Mouse (Mus musculus) heart, postnatal 25 days (tissue): ENCODE data around the gene Susd1. TPM values are rescaled to one million over a fixed set of nuclear protein-coding genes. Genes with fewer than 3 reads are reported as not detected.

Source experiments
- DNase-seq: peaks from one replicate; pipeline ENCODE4 v3.0.0; 2022; ENCODE audit warnings: low spot score
- intact Hi-C: fragments of 180-260 bp; cut with DNase I; formaldehyde crosslinking; loops from one replicate; pipeline ENCODE4 v1.15.1; 2025
- total RNA-seq, 2 experiments: library from RNA; stranded (reverse); gene quantifications; 2 replicates each; pipeline ENCODE4 v1.2.3; 2021

The Susd1 gene
- total RNA-seq, 2 experiments from 2014 or later, result 0.94 to 1.6 TPM

- no peak for DNase-seq
- intact Hi-C loops, result loop anchor here (5.0 kb wide), 1 partner anchor 48 kb away; no protein-coding TSS in a partner anchor
These were observed 608 bp upstream of the Susd1 start for GRCm38 (mm10) chr4:59439041-59439440.

GRCm38 (mm10) chr4:59435951-59436350 lies 2.5 kb downstream of the Susd1 start:
- no peak for DNase-seq
- intact Hi-C loops, result loop anchor here (5.0 kb wide), 1 partner anchor 51 kb away; no protein-coding TSS in a partner anchor

- no peak for DNase-seq
- intact Hi-C loops, result no loop called here
These were observed 4.4 kb downstream of the Susd1 start for GRCm38 (mm10) chr4:59434039-59434438.

DNA sequence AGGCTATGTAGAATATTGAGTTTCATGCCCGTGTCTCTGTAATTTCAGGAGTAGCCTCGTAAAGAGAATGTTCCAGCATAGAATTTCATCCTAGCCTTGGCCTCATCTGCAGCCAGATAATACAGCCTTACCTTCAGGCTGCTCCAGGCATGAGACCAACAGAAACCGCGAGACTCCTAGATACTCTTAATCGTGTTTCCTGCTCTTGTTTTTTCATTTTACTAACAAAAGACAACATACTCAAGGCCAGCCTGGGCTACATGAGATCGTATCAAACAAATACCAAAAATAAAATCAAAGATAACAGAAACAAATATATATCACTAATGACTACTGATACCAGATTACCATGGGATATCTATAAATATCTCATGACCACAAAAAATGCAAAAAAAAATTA lies 9.3 kb downstream of the Susd1 start:
- intact Hi-C loops, result no loop called here

DNA sequence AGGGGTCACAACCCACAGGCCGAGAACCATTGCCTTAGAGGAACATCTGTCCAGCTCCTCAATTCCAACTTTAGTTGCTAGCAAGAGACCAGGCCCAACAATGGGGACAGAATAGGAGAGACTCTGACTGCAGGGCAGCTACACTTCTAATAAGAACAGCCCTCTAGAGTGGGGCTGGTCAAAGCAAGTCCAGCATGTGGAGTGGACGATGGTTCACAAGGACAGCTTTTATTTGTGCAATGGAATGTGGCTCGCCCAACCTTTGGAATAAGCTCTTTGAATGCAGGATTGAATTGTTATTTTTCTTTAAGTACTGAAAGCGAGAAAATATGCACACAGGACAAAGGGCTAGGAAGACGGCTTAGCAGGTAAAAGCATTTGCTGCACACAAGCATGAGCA lies 12.0 kb downstream of the Susd1 start:
- no peak for DNase-seq
- intact Hi-C loops, result no loop called here

More for the DNA sequence above, 9.3 kb downstream of the Susd1 start:
- DNase-seq, result no peak

- DNase-seq, result no peak
- intact Hi-C loops, result no loop called here
These were observed 15.6 kb downstream of the Susd1 start for GRCm38 (mm10) chr4:59422808-59423207.

- DNase-seq, result no peak
- intact Hi-C loops, result no loop called here
These were observed 16.2 kb downstream of the Susd1 start for GRCm38 (mm10) chr4:59422025-59422783.

DNA sequence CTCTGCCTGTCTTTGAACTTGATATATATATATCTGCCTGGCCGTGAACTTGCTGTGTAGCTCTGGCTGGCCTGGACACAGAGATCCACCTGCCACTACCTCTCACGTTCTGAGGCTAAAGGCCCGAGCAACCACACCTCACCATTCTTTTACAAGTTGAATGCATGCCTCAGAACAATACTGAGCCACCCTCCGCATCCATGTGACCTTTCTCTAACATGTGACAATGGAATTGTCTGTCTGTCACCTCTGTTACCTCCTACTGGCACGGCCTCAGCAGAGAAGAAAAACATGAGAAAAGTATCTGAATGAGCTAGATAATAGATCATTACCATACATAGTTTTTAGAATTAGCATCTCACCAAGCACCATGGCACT lies 17.1 kb downstream of the Susd1 start:
- intact Hi-C loops, result no loop called here
- no peak for DNase-seq

GRCm38 (mm10) chr4:59420695-59421368 lies 17.6 kb downstream of the Susd1 start:
- intact Hi-C loops, result no loop called here
- DNase-seq, result no peak

DNA sequence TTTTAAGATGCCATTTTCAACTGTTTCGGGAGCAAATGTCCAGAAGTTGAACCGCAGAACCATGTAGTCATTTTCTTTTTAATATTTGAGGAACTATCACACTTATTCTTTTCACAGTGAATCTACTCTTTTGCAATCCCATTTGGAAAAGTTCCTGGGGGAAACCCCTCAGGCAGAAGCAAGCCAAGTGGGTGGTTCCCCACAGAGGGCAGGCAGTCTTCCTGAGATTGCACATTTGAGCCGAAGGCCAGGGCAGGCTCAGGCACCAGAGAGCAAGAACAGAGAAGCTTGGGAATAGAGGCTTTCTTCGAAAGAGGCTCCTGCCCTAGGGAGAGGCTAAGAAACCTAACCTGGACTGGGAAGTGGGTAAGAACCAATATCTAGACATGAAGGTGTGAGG lies 19.2 kb downstream of the Susd1 start:
- intact Hi-C loops, result no loop called here

GRCm38 (mm10) chr4:59413428-59413827 lies 25.0 kb downstream of the Susd1 start:
- no peak for DNase-seq
- intact Hi-C loops, result no loop called here

More for the DNA sequence above, 19.2 kb downstream of the Susd1 start:
- no peak for DNase-seq

- DNase-seq, result no peak
- intact Hi-C loops, result no loop called here
These were observed 27.3 kb downstream of the Susd1 start for GRCm38 (mm10) chr4:59411153-59411552.

- DNase-seq, result no peak
- intact Hi-C loops, result no loop called here
These were observed 30.7 kb downstream of the Susd1 start for GRCm38 (mm10) chr4:59407766-59408165.

- intact Hi-C loops, result no loop called here
- no peak for DNase-seq
These were observed 34.1 kb downstream of the Susd1 start for GRCm38 (mm10) chr4:59404375-59404774.

GRCm38 (mm10) chr4:59400931-59401330 lies 37.5 kb downstream of the Susd1 start:
- intact Hi-C loops, result no loop called here
- DNase-seq, result no peak

DNA sequence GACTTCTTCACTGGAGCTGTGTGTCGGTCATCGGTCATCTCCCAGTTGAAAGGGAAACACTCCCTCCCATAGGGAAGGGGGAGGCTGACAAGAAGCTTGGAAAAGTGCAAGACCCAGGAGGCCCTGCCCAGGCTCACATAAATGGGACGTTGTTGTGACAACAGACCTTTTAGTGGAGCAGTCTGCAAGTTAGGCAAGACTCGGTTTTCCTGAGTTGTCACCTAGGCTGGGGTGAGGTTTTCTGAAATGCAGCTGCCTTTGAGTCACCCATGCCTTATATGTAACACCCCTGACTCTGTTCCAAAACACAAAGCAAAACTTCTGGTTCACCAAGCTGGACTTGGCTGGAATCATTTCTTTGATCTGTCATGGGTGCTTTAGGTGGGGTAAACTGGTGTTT lies 39.1 kb downstream of the Susd1 start:
- intact Hi-C loops, result no loop called here
- DNase-seq, result no peak

- intact Hi-C loops, result no loop called here
- DNase-seq, result no peak
These were observed 42.9 kb downstream of the Susd1 start for GRCm38 (mm10) chr4:59395528-59395927.

DNA sequence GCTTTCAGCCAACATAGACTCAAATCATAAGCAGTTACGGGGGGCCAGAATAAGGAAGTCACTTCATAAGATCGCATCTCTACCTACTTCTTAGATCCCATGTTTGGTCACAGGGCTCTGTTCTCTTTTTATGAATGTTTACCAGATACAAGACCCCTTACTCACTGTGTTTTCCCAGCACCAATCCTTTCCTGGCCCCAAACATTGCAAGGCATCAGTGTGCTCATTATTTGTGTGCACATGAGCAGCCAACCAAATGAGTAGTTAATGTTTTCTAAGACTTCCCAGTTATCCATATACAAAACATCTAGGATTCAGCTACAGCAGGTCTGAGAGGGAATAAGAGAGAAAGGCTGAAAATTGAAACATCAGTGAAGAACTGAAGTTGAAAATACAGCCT lies 44.3 kb downstream of the Susd1 start:
- no peak for DNase-seq
- intact Hi-C loops, result no loop called here

DNA sequence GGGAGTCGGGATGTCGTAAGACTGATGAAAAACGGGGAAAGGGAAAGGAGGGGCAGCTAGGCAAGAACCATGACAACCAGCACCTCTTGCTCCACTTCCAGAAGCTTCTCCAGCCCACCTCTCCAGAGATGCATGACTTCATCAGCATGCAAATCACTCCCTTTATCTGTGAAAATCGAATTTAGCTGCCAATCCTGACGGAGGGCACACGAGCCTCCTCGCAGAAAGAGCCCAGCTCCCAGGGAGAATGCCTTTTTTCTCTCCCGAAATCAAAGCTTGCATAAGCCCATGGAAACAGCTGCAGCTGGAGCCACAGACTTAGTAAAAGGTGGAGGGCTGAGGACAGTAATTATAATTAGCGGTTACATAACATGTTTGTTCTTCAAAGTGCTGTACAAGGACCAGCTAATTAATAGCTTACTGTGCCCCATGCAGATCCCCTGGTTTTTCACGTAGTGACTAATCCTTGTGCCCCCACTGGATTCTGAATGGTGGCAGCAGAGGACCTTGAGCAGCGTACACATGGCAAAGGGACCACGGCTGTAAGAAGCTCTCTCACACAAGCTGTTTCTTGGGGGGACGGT lies 49.9 kb downstream of the Susd1 start:
- intact Hi-C loops, result no loop called here
- DNase-seq, result no peak

GRCm38 (mm10) chr4:59387387-59388210 lies 50.8 kb downstream of the Susd1 start:
- no peak for DNase-seq
- intact Hi-C loops, result no loop called here
